Mouse (Mus musculus) midbrain, embryonic 10.5 days (tissue): Measurements from ENCODE around the gene Tmem150c. TPM values are rescaled to one million over a fixed set of nuclear protein-coding genes. Genes with fewer than 3 reads are reported as not detected.
A peak's percentile ranks its signal among the peaks of the same experiment; 100 is the strongest.

ENCODE experiments used
- DNase-seq: peaks from one replicate; pipeline ENCODE4 v3.0.0-alpha.2; 2017; ENCODE audit warnings: low spot score
- H3K27ac ChIP-seq: fragments of 300-500 bp; sonication (generic); replicated peaks from 2 replicates; pipeline ENCODE4 v1.5.1; 2016; ENCODE audit warnings: mild to moderate bottlenecking
- H3K27me3 ChIP-seq: fragments of 300-500 bp; sonication (generic); 2 replicates; pipeline ENCODE4 v1.6.1; 2016; ENCODE audit warnings: low read depth, mild to moderate bottlenecking; ENCODE audit not compliant: poor library complexity, severe bottlenecking
- H3K36me3 ChIP-seq: fragments of 300-500 bp; sonication (generic); 2 replicates; pipeline ENCODE4 v1.6.1; 2016; ENCODE audit warnings: mild to moderate bottlenecking, moderate library complexity
- H3K4me1 ChIP-seq: fragments of 300-500 bp; sonication (generic); 2 replicates; pipeline ENCODE4 v1.6.1; 2016
- H3K4me3 ChIP-seq: fragments of 300-500 bp; sonication (generic); 2 replicates; pipeline ENCODE4 v1.5.1; 2016; ENCODE audit warnings: mild to moderate bottlenecking, moderate library complexity
- H3K9me3 ChIP-seq: fragments of 300-500 bp; sonication (generic); replicated peaks from 2 replicates; pipeline ENCODE4 v1.6.1; 2016; ENCODE audit warnings: mild to moderate bottlenecking
- WGBS: fragments of 180-500 bp; shearing (Covaris S2); methylation state at CpG from one replicate; pipeline ENCODE4 v1.1.7; 2016; 5-methylcytosine and 5-hydroxymethylcytosine counted together
- polyA plus RNA-seq: library from polyadenylated mRNA; unstranded; fragments of >200 nt; fragmentation: Nextera tagmentation; extraction: Ambion mirVana; gene quantifications from 2 replicates; pipeline ENCODE4 v1.2.1, GENCODE M21; 2016

Gene Tmem150c
- polyA plus RNA-seq, 1 experiment from 2014 or later, result 3.6 TPM

- Histone ChIP-seq H3K27ac (0 out of 2 replicates have a peak overlapping the region, but pooled peaks have one; percentile 19), H3K27me3 (peaks cover 34% of the 10 kb centered on the region), H3K4me3 (peak overlapping the region; percentile 45), H3K36me3 (no peaks in the 10 kb centered on the region), H3K9me3 (no peaks in the 10 kb centered on the region), H3K4me1 (peaks cover 43% of the 10 kb centered on the region)
- peak; percentile 28 for DNase-seq
- WGBS, result 6% methylated on average over 20 of the region's 20 CpGs
Observed at GRCm38 (mm10) chr5:100120711-100121141, 38.9 kb downstream of the Tmem150c start.

GRCm38 (mm10) chr5:100119331-100119730, 40.3 kb downstream of the Tmem150c start:
- 40% methylated on average over 8 of the region's 8 CpGs for WGBS
- no peak overlapping the region for H3K27ac ChIP-seq
- H3K4me3 ChIP-seq, result no peak overlapping the region
- no peak for DNase-seq
- H3K4me1 ChIP-seq, result peaks cover 30% of the 10 kb centered on the region
- H3K27me3 ChIP-seq, result peaks cover 34% of the 10 kb centered on the region
- H3K36me3 ChIP-seq, result no peaks in the 10 kb centered on the region
- H3K9me3 ChIP-seq, result no peaks in the 10 kb centered on the region

- Histone ChIP-seq H3K27ac (no peak overlapping the region), H3K9me3 (no peaks in the 10 kb centered on the region), H3K27me3 (no peaks in the 10 kb centered on the region), H3K4me3 (no peak overlapping the region), H3K36me3 (no peaks in the 10 kb centered on the region), H3K4me1 (peaks cover 18% of the 10 kb centered on the region)
- no peak for DNase-seq
- 77% methylated on average over 5 of the region's 5 CpGs for WGBS
Observed at GRCm38 (mm10) chr5:100113403-100113802, 46.2 kb downstream of the Tmem150c start.

- no peaks in the 10 kb centered on the region for H3K36me3 ChIP-seq
- H3K4me3 ChIP-seq, result no peak overlapping the region
- H3K9me3 ChIP-seq, result no peaks in the 10 kb centered on the region
- H3K27me3 ChIP-seq, result no peaks in the 10 kb centered on the region
- H3K4me1 ChIP-seq, result peaks cover 11% of the 10 kb centered on the region
- H3K27ac ChIP-seq, result no peak overlapping the region
- no peak for DNase-seq
- WGBS, result 90% methylated on average over 3 of the region's 3 CpGs
Observed at GRCm38 (mm10) chr5:100110581-100110980, 49.0 kb downstream of the Tmem150c start.

- no peak for DNase-seq
- no peak overlapping the region for H3K27ac ChIP-seq
- WGBS, result 75% methylated on average over 7 of the region's 7 CpGs
Observed at GRCm38 (mm10) chr5:100109543-100110282, 49.9 kb downstream of the Tmem150c start.

GRCm38 (mm10) chr5:100108866-100109265, 50.7 kb downstream of the Tmem150c start:
- Histone ChIP-seq H3K4me1 (peaks cover 6% of the 10 kb centered on the region), H3K9me3 (no peaks in the 10 kb centered on the region), H3K27me3 (no peaks in the 10 kb centered on the region), H3K36me3 (no peaks in the 10 kb centered on the region), H3K4me3 (no peak overlapping the region), H3K27ac (no peak overlapping the region)
- 80% methylated on average over 9 of the region's 9 CpGs for WGBS
- DNase-seq, result no peak

More at GRCm38 (mm10) chr5:100109543-100110282, 49.9 kb downstream of the Tmem150c start:
- H3K4me3 ChIP-seq, result no peak overlapping the region
- H3K27me3 ChIP-seq, result no peaks in the 10 kb centered on the region
- H3K9me3 ChIP-seq, result no peaks in the 10 kb centered on the region
- peaks cover 11% of the 10 kb centered on the region for H3K4me1 ChIP-seq
- H3K36me3 ChIP-seq, result no peaks in the 10 kb centered on the region

GRCm38 (mm10) chr5:100102395-100102794, 57.2 kb downstream of the Tmem150c start:
- H3K4me1 ChIP-seq, result no peaks in the 10 kb centered on the region

GRCm38 (mm10) chr5:100097967-100098366, 61.6 kb downstream of the Tmem150c start:
- DNase-seq, result no peak
- Histone ChIP-seq H3K4me3 (no peak overlapping the region), H3K27ac (no peak overlapping the region), H3K27me3 (no peaks in the 10 kb centered on the region), H3K9me3 (0 out of 2 replicates have a peak, but pooled peaks cover 3% of the 10 kb centered on the region), H3K4me1 (no peaks in the 10 kb centered on the region), H3K36me3 (no peaks in the 10 kb centered on the region)
- WGBS, result 95% methylated on average over 4 of the region's 4 CpGs

More at GRCm38 (mm10) chr5:100102395-100102794, 57.2 kb downstream of the Tmem150c start:
- Histone ChIP-seq H3K4me3 (no peak overlapping the region), H3K27me3 (no peaks in the 10 kb centered on the region), H3K9me3 (no peaks in the 10 kb centered on the region), H3K27ac (no peak overlapping the region), H3K36me3 (no peaks in the 10 kb centered on the region)
- DNase-seq, result no peak
- 94% methylated on average over 1 of the region's 1 CpGs for WGBS

- H3K27ac ChIP-seq, result no peak overlapping the region
- peaks cover 2% of the 10 kb centered on the region for H3K4me1 ChIP-seq
- H3K4me3 ChIP-seq, result no peak overlapping the region
- 75% methylated on average over 5 of the region's 5 CpGs for WGBS
- peaks cover 9% of the 10 kb centered on the region for H3K27me3 ChIP-seq
- no peak for DNase-seq
- H3K36me3 ChIP-seq, result no peaks in the 10 kb centered on the region
- H3K9me3 ChIP-seq, result 0 out of 2 replicates have a peak, but pooled peaks cover 3% of the 10 kb centered on the region
Observed at GRCm38 (mm10) chr5:100096955-100097354, 62.7 kb downstream of the Tmem150c start.

- 0 out of 2 replicates have a peak, but pooled peaks cover 3% of the 10 kb centered on the region for H3K9me3 ChIP-seq
- WGBS, result 11% methylated on average over 17 of the region's 17 CpGs
- H3K27me3 ChIP-seq, result peaks cover 14% of the 10 kb centered on the region
- H3K36me3 ChIP-seq, result no peaks in the 10 kb centered on the region
- DNase-seq, result peak; percentile 34
- H3K4me1 ChIP-seq, result peaks cover 17% of the 10 kb centered on the region
- peak overlapping the region; percentile 30 for H3K4me3 ChIP-seq
- H3K27ac ChIP-seq, result peak overlapping the region; percentile 57; the same call in 1 of the 2 replicates
Observed at GRCm38 (mm10) chr5:100091602-100092001, 68.0 kb downstream of the Tmem150c start.

- no peak for DNase-seq
- Histone ChIP-seq H3K36me3 (no peaks in the 10 kb centered on the region), H3K27ac (peak overlapping the region; percentile 57; the same call in 1 of the 2 replicates), H3K9me3 (0 out of 2 replicates have a peak, but pooled peaks cover 3% of the 10 kb centered on the region), H3K27me3 (peaks cover 14% of the 10 kb centered on the region), H3K4me1 (peaks cover 17% of the 10 kb centered on the region), H3K4me3 (0 out of 2 replicates have a peak overlapping the region, but pooled peaks have one; percentile 30)
- WGBS, result 54% methylated on average over 10 of the region's 10 CpGs
Observed at GRCm38 (mm10) chr5:100091263-100091594, 68.4 kb downstream of the Tmem150c start.

- Histone ChIP-seq H3K27ac (no peak overlapping the region), H3K27me3 (peaks cover 14% of the 10 kb centered on the region), H3K4me1 (peaks cover 17% of the 10 kb centered on the region), H3K4me3 (no peak overlapping the region), H3K36me3 (no peaks in the 10 kb centered on the region), H3K9me3 (0 out of 2 replicates have a peak, but pooled peaks cover 3% of the 10 kb centered on the region)
- DNase-seq, result no peak
- 62% methylated on average over 12 of the region's 12 CpGs for WGBS
Observed at GRCm38 (mm10) chr5:100090515-100091262, 68.9 kb downstream of the Tmem150c start.

GRCm38 (mm10) chr5:100085097-100085496, 74.5 kb downstream of the Tmem150c start:
- no peaks in the 10 kb centered on the region for H3K36me3 ChIP-seq
- no peaks in the 10 kb centered on the region for H3K4me1 ChIP-seq
- no peaks in the 10 kb centered on the region for H3K9me3 ChIP-seq
- H3K27me3 ChIP-seq, result no peaks in the 10 kb centered on the region
- 92% methylated on average over 8 of the region's 8 CpGs for WGBS
- DNase-seq, result no peak
- H3K4me3 ChIP-seq, result no peak overlapping the region
- H3K27ac ChIP-seq, result no peak overlapping the region
